Mouse (Mus musculus) spleen, adult 18-20 months (tissue): ENCODE measurements around the gene Arhgap24.

Source experiments
- DNase-seq, 2 experiments: peaks; one replicate each; pipeline ENCODE4 v3.0.0; 2022; ENCODE audit warnings: mixed read lengths in 2 of 2

Arhgap24 gene

DNA sequence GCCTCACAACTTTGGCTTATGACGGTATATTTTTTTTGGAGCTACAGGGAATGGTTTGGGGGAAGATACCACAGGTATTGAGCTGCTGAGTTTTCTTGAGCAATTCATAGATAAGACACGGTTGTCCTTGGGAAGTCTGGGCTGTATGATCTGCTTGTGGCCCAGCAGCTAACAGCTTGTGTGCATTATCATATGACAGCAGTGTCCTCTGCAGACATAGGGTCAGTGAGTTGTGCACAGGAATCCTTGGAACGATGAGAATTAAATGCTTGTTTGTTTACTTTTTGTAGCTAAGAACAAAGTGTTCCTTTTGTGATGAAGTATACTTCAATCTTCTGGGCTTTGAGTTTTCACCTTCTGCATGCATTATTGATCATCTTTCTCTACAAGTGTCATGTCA, 21.9 kb downstream of the Arhgap24 start:
- DNase-seq = no peak

DNA sequence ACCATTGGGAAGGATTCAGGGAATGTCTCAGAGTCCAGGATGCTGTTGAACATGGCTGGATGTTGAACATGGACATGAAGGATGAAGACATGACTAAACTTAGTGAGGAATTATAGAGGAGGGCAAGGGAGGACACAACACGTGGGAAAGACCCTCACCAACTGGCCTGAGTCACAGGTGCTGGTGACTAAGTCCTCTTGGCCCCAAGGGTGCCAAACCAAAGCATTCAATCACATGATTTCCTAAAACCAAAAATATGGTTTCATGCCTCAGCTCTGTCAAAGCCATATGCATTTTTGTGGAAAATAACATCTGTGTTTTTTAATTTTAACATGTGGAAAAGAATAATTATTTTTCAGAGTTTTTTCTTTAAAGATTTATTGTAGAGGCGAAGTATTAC, 22.7 kb downstream of the Arhgap24 start:
- no peak for DNase-seq

- no peak for DNase-seq
These were observed 23.4 kb downstream of the Arhgap24 start for GRCm38 (mm10) chr5:102504557-102504956.

DNA sequence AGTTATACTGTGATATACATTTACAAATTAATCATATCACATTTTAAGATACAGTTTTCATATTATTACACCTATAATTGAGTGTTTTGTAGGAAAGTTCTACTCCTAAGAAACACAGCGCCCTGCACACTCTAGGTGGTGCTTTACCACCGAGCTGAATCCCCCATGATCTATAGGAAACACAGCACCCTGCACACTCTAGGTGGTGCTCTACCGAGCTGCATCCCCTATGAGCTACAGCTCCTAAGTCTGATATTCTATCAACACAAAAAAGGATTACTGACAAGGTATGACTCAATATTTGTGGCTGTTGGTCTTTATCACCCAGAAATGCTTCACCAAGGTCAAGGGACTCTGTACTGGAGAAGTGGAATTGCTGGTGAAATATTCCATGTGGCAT, 27.0 kb downstream of the Arhgap24 start:
- DNase-seq = no peak

- no peak for DNase-seq
These were observed 28.2 kb downstream of the Arhgap24 start for GRCm38 (mm10) chr5:102509381-102509780.

DNA sequence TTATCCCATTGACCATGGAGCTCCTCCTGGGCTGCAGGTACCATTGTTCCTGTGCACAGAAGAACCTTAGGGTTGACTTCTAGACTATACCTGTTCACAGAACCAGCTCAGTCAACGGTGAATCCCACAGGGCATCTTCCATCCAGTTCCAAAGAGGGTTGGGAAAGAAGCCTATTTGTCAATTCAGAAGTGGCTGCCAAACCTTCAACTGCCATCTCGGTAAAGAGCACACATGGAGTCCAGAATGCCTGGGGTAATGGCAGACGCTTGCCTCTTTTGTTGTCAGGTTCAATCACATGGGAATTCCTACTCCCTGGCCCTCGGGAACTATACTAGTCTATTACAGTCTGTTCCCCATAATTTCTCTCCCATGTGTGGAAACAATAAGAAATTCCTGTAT, 30.5 kb downstream of the Arhgap24 start:
- DNase-seq = no peak

- DNase-seq = no peak
These were observed 34.3 kb downstream of the Arhgap24 start for GRCm38 (mm10) chr5:102515496-102515895.

DNA sequence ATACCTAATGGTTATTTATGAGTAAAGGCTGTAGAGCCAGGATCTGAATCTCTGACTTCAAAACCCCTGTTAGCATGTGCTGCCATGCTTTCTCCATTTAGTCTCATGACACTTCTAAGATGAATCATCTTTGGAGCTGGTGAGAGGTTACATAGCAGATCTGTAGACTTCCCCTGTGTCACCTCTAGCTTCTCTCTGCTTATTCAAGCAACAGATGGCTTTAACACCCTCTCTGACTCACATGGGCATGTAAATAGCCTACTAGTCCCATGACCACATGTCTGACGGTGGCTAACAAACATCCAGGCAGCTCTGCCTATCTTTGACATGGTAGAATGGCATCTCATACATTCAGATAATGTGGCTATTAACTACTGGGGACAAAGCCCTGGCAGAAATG, 39.3 kb downstream of the Arhgap24 start:
- no peak for DNase-seq

- DNase-seq = no peak
These were observed 54.1 kb downstream of the Arhgap24 start for GRCm38 (mm10) chr5:102535311-102535710.

- DNase-seq = no peak
These were observed 56.6 kb downstream of the Arhgap24 start for GRCm38 (mm10) chr5:102537819-102538218.

GRCm38 (mm10) chr5:102546296-102546695, 65.1 kb downstream of the Arhgap24 start:
- DNase-seq = no peak

DNA sequence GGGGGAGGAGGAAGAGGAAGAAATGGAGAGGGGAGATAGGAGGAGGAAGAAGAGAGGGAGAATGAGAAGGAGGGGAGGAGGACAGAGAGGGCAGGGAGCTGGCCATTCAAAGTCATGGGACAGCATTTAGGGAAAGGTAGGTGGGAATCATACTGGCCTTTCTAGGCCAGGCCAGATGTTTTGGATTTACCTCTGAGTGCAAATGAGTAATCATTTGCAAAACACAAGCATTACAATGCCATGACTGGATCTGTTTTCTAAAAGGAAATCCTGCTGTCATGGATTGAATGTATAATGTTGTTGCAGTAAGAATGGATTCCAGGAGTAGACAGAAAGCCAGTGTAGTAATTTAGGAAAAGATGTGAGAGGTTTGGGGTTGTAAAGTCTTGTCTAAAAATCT, 66.6 kb downstream of the Arhgap24 start:
- DNase-seq = no peak

DNA sequence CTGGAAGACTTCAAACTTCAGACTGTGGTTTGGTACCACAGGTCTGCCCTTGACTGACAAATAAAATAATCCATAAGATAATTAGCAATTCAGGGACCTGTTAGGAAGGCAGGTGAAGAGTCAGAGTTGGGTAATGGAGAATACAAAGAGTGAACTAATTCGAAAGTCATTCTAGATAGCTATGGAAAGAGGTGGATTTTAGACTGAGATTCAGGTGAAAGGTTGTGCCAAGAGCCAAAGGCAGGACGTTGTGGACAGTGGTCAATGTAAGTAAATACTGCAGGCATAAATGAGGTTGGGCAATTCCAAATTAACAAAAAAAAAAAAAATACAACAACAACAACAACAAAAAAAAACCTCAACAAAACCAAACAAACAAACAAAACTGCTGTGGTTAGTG, 67.2 kb downstream of the Arhgap24 start:
- DNase-seq = no peak

GRCm38 (mm10) chr5:102550211-102550610, 69.0 kb downstream of the Arhgap24 start:
- DNase-seq = no peak

DNA sequence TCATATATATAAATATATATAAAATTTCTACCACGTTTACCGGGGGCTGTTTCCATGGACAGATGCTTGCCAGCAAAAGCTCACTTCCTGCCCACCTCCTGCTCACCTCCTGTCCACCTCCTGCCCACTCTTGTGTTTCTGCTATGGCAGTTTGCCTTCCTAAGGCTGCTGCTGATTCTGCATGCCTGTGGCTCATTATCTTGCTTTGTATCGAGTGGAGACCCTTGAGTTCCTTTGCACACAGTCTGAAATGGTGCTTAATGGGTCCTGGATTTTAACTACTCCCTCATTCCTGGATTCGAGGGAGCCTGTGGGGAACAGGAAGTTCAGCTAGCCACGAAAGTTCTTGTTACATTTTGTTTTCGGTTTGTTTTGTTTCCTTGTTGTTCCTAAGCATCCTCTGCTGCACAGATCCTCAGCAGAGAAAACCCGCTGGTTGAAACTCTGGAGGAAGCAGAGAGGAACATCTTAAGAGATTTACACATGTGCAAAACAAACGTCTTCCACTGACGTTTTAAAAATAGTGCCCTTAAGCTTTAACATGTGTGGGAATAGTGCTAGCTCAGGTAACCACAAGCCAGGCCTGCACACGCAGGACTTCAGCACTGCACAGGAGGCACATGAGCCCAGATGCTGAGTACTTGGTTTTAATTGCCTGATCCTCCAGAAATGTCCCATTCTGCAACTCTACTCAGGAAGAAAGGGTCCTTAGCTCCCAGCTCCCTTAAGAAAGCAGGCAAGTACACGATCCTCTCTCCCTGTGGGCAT, 69.9 kb downstream of the Arhgap24 start:
- DNase-seq = no peak

GRCm38 (mm10) chr5:102552533-102552932, 71.3 kb downstream of the Arhgap24 start:
- DNase-seq = no peak

DNA sequence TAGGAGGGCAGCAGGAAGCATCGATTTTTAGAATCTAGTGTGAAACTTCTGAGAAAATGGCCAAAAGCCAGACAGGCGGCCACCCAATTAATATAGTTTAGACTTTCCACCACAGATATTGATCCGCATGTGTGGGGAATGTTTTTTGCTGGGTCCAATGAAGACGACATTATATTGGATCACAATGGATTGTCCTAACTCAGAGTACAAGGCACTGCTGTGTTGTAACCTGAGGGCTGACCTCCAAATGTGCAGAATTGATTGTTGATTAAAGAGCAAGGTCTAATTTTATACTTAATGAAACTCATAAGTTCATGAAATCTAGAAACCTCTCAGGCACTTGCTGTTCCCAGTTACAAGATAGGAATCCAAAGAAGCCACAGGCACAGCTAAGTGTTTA, 74.8 kb downstream of the Arhgap24 start:
- no peak for DNase-seq

GRCm38 (mm10) chr5:102560270-102560669, 79.1 kb downstream of the Arhgap24 start:
- no peak for DNase-seq

- DNase-seq = no peak
These were observed 82.8 kb downstream of the Arhgap24 start for GRCm38 (mm10) chr5:102563971-102564370.

DNA sequence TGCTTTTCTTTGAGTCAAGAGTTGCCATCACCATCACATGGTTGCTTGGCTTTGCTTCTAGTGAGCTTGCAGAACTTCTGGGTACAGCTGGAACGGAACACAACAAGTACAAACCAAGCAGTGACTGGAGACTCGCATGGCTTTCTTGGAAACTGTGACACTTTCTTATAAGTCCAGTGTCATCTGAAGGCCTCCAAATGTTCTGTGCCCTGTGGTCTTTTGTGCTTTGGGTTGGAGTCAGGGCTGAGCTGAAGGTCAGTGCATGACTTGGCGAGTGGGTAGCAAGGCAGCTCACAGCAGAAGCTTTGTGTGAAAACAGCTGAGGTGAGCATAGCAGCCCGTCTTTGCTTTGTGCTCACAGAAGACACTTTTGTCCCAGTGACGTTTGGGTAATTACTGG, 87.6 kb downstream of the Arhgap24 start:
- no peak for DNase-seq

GRCm38 (mm10) chr5:102571445-102571844, 90.3 kb downstream of the Arhgap24 start:
- no peak for DNase-seq

- no peak for DNase-seq
These were observed 95.6 kb downstream of the Arhgap24 start for GRCm38 (mm10) chr5:102576750-102577149.

DNA sequence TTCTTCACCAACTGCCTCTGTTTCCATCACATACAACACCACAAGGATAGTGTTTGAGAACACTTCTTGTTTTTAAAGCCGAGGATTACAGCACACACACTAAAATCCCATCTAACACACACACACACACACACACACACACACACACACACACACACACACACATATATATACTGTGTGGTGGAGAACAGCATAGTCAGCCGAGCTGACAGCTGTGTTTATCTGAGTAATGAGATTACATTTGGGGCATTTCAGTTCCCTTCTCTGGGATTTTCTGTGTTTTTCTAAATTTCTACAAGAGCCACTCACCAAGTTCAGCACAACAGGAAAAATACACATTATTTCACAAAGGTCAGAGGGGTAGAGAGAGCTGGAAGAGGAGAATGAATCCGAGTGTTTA, 96.5 kb downstream of the Arhgap24 start:
- DNase-seq = no peak

- DNase-seq = no peak
These were observed 97.2 kb downstream of the Arhgap24 start for GRCm38 (mm10) chr5:102578431-102578830.

DNA sequence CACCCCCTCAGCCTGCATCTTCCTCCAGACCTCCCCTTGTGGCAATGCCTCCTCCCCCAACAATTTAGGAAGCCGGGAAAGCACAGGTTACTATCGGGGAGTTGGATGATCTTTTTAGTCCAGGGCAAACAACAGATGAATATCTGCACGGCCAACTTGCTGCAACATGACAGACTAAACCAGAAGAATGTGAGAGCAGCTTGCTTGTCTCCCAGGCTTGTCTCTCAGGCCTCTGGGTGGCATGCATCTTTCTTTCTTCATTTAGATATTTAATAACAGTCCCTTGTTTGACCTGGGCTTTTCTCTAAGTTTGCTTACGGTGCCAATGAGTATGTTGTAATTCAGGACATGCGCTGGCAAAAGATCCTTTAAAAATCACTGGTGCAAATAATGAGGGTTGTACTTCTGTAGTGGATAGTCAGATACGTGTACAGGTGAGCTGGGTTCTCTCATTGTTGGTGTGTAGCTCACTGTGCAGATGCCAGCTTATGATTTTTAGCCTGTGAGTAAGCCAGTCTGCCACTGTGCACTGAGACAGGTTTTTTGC, 101.7 kb downstream of the Arhgap24 start:
- no peak for DNase-seq
